Mouse (Mus musculus): Measurements from ENCODE around the gene Btrc. TPM values are rescaled to one million over a fixed set of nuclear protein-coding genes. Genes with fewer than 3 reads are reported as not detected.

The Btrc gene
- polyA plus RNA-seq, 1 experiment = 66.5 TPM

DNA sequence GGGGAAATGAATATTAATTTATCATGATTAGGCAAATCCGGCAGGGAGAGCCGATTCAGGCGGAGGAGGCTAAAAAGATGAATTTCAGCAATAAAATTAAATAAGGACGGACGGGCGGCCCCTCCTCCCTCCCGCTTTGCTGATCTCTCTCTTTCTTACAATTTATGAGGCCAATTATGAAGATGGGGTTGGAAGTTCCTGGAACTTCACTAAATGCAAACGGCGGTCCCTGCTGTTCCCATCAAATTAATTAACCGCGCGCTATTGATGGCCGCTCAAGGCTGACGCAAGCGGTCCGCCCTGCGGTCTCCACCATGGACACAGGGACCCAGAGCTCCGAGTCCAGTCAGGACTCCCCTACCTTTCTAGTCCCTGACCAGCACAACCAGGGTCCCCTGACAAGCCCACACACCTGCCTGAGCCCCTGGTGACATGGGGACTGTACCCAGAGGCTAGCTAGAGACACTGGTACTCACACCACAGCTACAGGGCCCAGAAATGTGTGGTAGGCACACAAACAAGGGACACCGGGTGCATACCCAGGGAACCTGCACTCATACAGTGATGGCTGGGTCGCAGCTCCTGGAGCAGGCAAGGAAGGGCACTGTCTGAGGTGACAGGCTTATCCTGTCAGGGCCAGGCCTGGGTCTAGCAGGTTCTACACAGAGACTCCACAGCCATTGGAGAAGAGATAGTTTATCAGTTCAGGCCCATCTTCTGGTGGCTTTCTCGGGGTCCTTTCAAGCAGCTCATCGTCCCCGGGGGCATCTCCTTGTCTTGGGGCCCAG lies 185.8 kb downstream of the Btrc start:
- H3K4me3 ChIP-seq (replicated peaks; ENCODE audit: insufficient read depth, low read depth, low read length) = no peak overlapping the region
- H3K27me3 ChIP-seq (ENCODE audit: control insufficient read depth, insufficient read depth, low read length) = no peaks in the 10 kb centered on the region
- no peak overlapping the region for H3K27ac ChIP-seq (ENCODE audit: insufficient read depth, low read length)
- DNase-seq = no peak
- TF ChIP-seq CTCF (IDR thresholded peaks at IDR 0.05; ENCODE audit: borderline replicate concordance, insufficient read depth, low read depth, low read length) = no peak
- no peak for TF ChIP-seq POLR2A (IDR thresholded peaks at IDR 0.05; ENCODE audit: borderline replicate concordance, insufficient read depth, low read length)
- 60% methylated on average over 23 of the region's 23 CpGs for WGBS
- no peaks in the 10 kb centered on the region for H3K4me1 ChIP-seq (ENCODE audit: control insufficient read depth, insufficient read depth, low read length)

DNA sequence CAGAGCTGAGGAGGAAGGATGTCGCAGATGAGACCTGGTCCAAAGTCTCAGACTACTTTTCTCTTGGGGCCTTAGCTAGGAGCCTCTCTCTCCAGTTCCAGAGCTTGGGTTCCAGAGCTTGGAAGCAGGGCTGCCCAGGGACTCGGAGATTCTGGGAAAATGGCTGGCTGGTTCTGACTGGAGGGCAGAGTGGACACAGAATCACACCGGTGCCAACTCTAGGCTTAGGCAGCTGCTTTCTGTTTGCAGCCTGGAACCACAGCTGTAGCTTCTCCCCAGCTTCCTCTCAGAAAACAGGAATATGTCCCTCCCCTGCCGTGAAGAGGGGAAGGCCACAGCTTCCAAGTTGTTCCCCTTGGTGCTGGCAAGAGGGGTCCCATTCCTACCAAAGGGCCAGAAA lies 186.4 kb downstream of the Btrc start:
- no peak for DNase-seq
- Histone ChIP-seq H3K27ac (ENCODE audit: insufficient read depth, low read length) (no peak overlapping the region), H3K4me1 (ENCODE audit: control insufficient read depth, insufficient read depth, low read length) (no peaks in the 10 kb centered on the region), H3K27me3 (ENCODE audit: control insufficient read depth, insufficient read depth, low read length) (no peaks in the 10 kb centered on the region), H3K4me3 (replicated peaks; ENCODE audit: insufficient read depth, low read depth, low read length) (no peak overlapping the region)
- WGBS = 59% methylated on average over 4 of the region's 4 CpGs
- no peak for TF ChIP-seq CTCF (IDR thresholded peaks at IDR 0.05; ENCODE audit: borderline replicate concordance, insufficient read depth, low read depth, low read length)
- no peak for TF ChIP-seq POLR2A (IDR thresholded peaks at IDR 0.05; ENCODE audit: borderline replicate concordance, insufficient read depth, low read length)

GRCm38 (mm10) chr19:45552187-45552586 lies 188.7 kb downstream of the Btrc start:
- Histone ChIP-seq H3K27ac (ENCODE audit: insufficient read depth, low read length) (no peak overlapping the region), H3K4me1 (ENCODE audit: control insufficient read depth, insufficient read depth, low read length) (no peaks in the 10 kb centered on the region), H3K27me3 (ENCODE audit: control insufficient read depth, insufficient read depth, low read length) (no peaks in the 10 kb centered on the region), H3K4me3 (replicated peaks; ENCODE audit: insufficient read depth, low read depth, low read length) (no peak overlapping the region)
- 86% methylated on average over 6 of the region's 6 CpGs for WGBS
- no peak for DNase-seq
- no peak for TF ChIP-seq POLR2A (IDR thresholded peaks at IDR 0.05; ENCODE audit: borderline replicate concordance, insufficient read depth, low read length)
- TF ChIP-seq CTCF (IDR thresholded peaks at IDR 0.05; ENCODE audit: borderline replicate concordance, insufficient read depth, low read depth, low read length) = no peak

DNA sequence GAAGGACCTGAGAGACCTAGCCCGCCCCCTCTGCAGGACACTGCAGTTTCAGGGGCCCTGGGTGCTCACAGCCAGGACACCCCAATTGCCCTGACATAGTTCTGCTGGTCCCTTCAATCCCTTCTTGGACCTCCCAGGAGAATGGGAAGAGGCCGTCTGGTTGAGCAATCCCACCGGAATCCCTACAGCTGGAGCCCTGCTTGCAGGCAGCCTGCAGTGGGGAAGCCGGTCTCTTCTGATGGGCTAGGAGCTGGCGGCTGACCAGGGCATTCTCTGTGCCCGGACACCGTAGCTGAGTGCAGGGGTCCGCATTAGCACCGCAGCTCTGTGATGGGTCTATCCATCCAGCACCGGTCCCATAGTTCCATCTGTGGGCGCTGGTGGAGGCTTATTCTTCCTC lies 190.6 kb downstream of the Btrc start:
- no peak for DNase-seq
- Histone ChIP-seq H3K27ac (ENCODE audit: insufficient read depth, low read length) (no peak overlapping the region), H3K27me3 (ENCODE audit: control insufficient read depth, insufficient read depth, low read length) (no peaks in the 10 kb centered on the region), H3K4me1 (ENCODE audit: control insufficient read depth, insufficient read depth, low read length) (no peaks in the 10 kb centered on the region), H3K4me3 (replicated peaks; ENCODE audit: insufficient read depth, low read depth, low read length) (no peak overlapping the region)
- no peak for TF ChIP-seq CTCF (IDR thresholded peaks at IDR 0.05; ENCODE audit: borderline replicate concordance, insufficient read depth, low read depth, low read length)
- no peak for TF ChIP-seq POLR2A (IDR thresholded peaks at IDR 0.05; ENCODE audit: borderline replicate concordance, insufficient read depth, low read length)
- 89% methylated on average over 11 of the region's 11 CpGs for WGBS

DNA sequence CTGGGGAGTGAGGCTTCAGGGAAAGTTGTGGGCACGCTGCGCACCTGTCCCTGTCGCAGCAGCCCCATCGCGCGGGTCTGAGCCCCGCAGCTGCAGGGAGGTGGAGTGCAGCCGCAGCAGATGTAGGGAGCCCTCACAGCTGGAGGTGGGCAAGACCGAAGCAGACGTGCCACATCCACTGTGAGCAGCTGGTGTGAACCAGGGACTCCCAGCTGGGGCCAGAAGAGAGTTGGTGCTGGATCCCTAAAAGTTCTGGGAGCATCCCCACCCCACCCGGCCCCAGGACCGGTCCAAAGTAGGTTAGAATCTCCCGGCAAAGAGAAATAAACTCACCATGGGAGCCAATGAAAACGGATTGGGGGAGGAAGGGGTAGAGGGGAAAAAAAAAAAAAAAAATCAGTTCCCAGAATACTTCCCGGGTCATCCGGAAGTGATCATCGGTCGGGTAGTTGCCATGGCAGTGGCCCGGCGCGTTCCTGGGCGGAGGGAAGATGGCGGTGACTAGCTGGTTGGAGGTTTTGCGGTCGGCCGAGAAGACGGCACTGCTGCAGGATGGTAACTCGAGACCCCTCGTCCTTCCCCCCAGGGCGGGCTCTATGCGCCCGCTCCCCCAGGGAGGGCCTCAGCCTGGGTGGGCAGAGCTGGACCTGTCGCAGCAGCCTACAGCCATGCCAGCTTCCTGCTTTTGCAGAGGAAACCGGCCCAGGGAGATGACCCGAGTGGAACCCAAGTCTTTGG lies 196.8 kb downstream of the Btrc start, which contains the start of the genes Poll and Gm17018:
Gene Poll (minus strand): TSS at position 379 of the 738 bp plus-strand sequence.
Gene Gm17018 (plus strand): TSS at position 463 of the 738 bp plus-strand sequence.
- no peak within 1 kb of the TSS for H3K27ac ChIP-seq (ENCODE audit: insufficient read depth, low read length)
- no peaks in the 10 kb centered on the region for H3K27me3 ChIP-seq (ENCODE audit: control insufficient read depth, insufficient read depth, low read length)
- H3K4me3 ChIP-seq (replicated peaks; ENCODE audit: insufficient read depth, low read depth, low read length) = peak within 1 kb of the TSS; percentile 70
- DNase-seq = peak; percentile 85
- H3K4me1 ChIP-seq (ENCODE audit: control insufficient read depth, insufficient read depth, low read length) = no peaks in the 10 kb centered on the region
- WGBS = under 1% methylated on average over 35 of the region's 35 CpGs
- TF ChIP-seq POLR2A (IDR thresholded peaks at IDR 0.05; ENCODE audit: borderline replicate concordance, insufficient read depth, low read length) (peak; percentile 70; the same call in 1 of the 2 replicates), CTCF (IDR thresholded peaks at IDR 0.05; ENCODE audit: borderline replicate concordance, insufficient read depth, low read depth, low read length) (no peak)

- WGBS = 32% methylated on average over 15 of the region's 15 CpGs
- Histone ChIP-seq H3K27ac (ENCODE audit: insufficient read depth, low read length) (no peak overlapping the region), H3K4me3 (replicated peaks; ENCODE audit: insufficient read depth, low read depth, low read length) (no peak overlapping the region), H3K4me1 (ENCODE audit: control insufficient read depth, insufficient read depth, low read length) (peaks cover 9% of the 10 kb centered on the region), H3K27me3 (ENCODE audit: control insufficient read depth, insufficient read depth, low read length) (no peaks in the 10 kb centered on the region)
- peak; percentile 42 to 57 for DNase-seq
- no peak for TF ChIP-seq POLR2A (IDR thresholded peaks at IDR 0.05; ENCODE audit: borderline replicate concordance, insufficient read depth, low read length)
- TF ChIP-seq CTCF (IDR thresholded peaks at IDR 0.05; ENCODE audit: borderline replicate concordance, insufficient read depth, low read depth, low read length) = no peak
Measured at GRCm38 (mm10) chr19:45565925-45566715, 202.6 kb downstream of the Btrc start.

- 64% methylated on average over 14 of the region's 14 CpGs for WGBS
- Histone ChIP-seq H3K4me3 (replicated peaks; ENCODE audit: insufficient read depth, low read depth, low read length) (no peak overlapping the region), H3K27me3 (ENCODE audit: control insufficient read depth, insufficient read depth, low read length) (no peaks in the 10 kb centered on the region), H3K4me1 (ENCODE audit: control insufficient read depth, insufficient read depth, low read length) (peaks cover 9% of the 10 kb centered on the region), H3K27ac (ENCODE audit: insufficient read depth, low read length) (no peak overlapping the region)
- DNase-seq = no peak
- no peak for TF ChIP-seq CTCF (IDR thresholded peaks at IDR 0.05; ENCODE audit: borderline replicate concordance, insufficient read depth, low read depth, low read length)
- no peak for TF ChIP-seq POLR2A (IDR thresholded peaks at IDR 0.05; ENCODE audit: borderline replicate concordance, insufficient read depth, low read length)
Measured at GRCm38 (mm10) chr19:45567367-45567766, 203.8 kb downstream of the Btrc start.

Measured in cerebellum, adult 2 months (tissue).